Mouse (Mus musculus) small intestine, adult 2 months (tissue): ENCODE results near the gene Slc25a11. TPM values are rescaled to one million over a fixed set of nuclear protein-coding genes. Genes with fewer than 3 reads are reported as not detected.

ENCODE experiments used
- H3K27ac ChIP-seq: fragments of 200-500 bp; 2 replicates; pipeline ENCODE4 v1.5.1; 2012; ENCODE audit warnings: low read depth, low read length, control low read depth, inconsistent platforms; ENCODE audit not compliant: insufficient read depth
- H3K27me3 ChIP-seq: fragments of 200-500 bp; 2 replicates; pipeline ENCODE4 v1.6.1; 2012; ENCODE audit warnings: mild to moderate bottlenecking, moderate library complexity, low read length, inconsistent platforms; ENCODE audit not compliant: control insufficient read depth, insufficient read depth
- H3K36me3 ChIP-seq: fragments of 200-500 bp; 2 replicates; pipeline ENCODE4 v1.6.1; 2012; ENCODE audit warnings: mild to moderate bottlenecking, low read length, control low read depth, inconsistent platforms; ENCODE audit not compliant: control insufficient read depth, insufficient read depth
- H3K4me1 ChIP-seq: fragments of 200-500 bp; 2 replicates; pipeline ENCODE4 v1.6.1; 2012; ENCODE audit warnings: low read length, inconsistent platforms, mixed read lengths; ENCODE audit not compliant: control insufficient read depth, insufficient read depth, insufficient read length
- H3K4me3 ChIP-seq: fragments of 200-500 bp; 2 replicates; pipeline ENCODE4 v1.5.1; 2012; ENCODE audit warnings: low read depth, mild to moderate bottlenecking, control low read depth, inconsistent platforms, low read length, moderate library complexity
- CTCF ChIP-seq: fragments of 200-500 bp; IDR thresholded peaks from 2 replicates; pipeline ENCODE4 v1.5.1; 2012; ENCODE audit warnings: low read depth, mild to moderate bottlenecking, control low read depth, inconsistent platforms, low read length, moderate library complexity, mixed read lengths; ENCODE audit not compliant: insufficient replicate concordance, insufficient read length; ENCODE audit errors: extremely low read depth
- POLR2A ChIP-seq: fragments of 200-500 bp; IDR thresholded peaks from 2 replicates; pipeline ENCODE4 v1.6.1; 2012; ENCODE audit warnings: low read depth, mild to moderate bottlenecking, control low read depth, inconsistent platforms, low read length, moderate library complexity
- WGBS: fragments of 180-500 bp; shearing (Covaris S2); methylation state at CpG from one replicate; pipeline ENCODE4 v1.1.7; 2018; 5-methylcytosine and 5-hydroxymethylcytosine counted together
- polyA plus RNA-seq: library from polyadenylated mRNA; depleted of rRNA; stranded (reverse); fragments of >200 nt; gene quantifications from 2 replicates; pipeline ENCODE4 v1.2.3, GENCODE M21; 2012

Slc25a11 gene
- polyA plus RNA-seq, 1 experiment: 147 TPM

GRCm38 (mm10) chr11:70607611-70608010 lies 39.7 kb downstream of the Slc25a11 start:
- Histone ChIP-seq H3K27me3 (no peaks in the 10 kb centered on the region), H3K4me3 (no peak overlapping the region), H3K4me1 (peaks cover 5% of the 10 kb centered on the region), H3K36me3 (peaks cover 69% of the 10 kb centered on the region), H3K27ac (no peak overlapping the region)
- WGBS: 84% methylated on average over 9 of the region's 9 CpGs
- TF ChIP-seq POLR2A (no peak), CTCF (no peak)

GRCm38 (mm10) chr11:70606717-70607116 lies 40.6 kb downstream of the Slc25a11 start:
- H3K4me3 ChIP-seq: no peak overlapping the region
- H3K27ac ChIP-seq: no peak overlapping the region
- TF ChIP-seq POLR2A (no peak), CTCF (no peak)
- H3K36me3 ChIP-seq: peaks cover 65% of the 10 kb centered on the region
- peaks cover 5% of the 10 kb centered on the region for H3K4me1 ChIP-seq
- no peaks in the 10 kb centered on the region for H3K27me3 ChIP-seq
- WGBS: 90% methylated on average over 12 of the region's 12 CpGs

GRCm38 (mm10) chr11:70605024-70605566 lies 42.2 kb downstream of the Slc25a11 start:
- no peaks in the 10 kb centered on the region for H3K27me3 ChIP-seq
- 61% methylated on average over 14 of the region's 14 CpGs for WGBS
- peaks cover 5% of the 10 kb centered on the region for H3K4me1 ChIP-seq
- TF ChIP-seq POLR2A (no peak), CTCF (peak; percentile 85; the same call in 1 of the 2 replicates)
- no peak overlapping the region for H3K27ac ChIP-seq
- H3K4me3 ChIP-seq: no peak overlapping the region
- peaks cover 53% of the 10 kb centered on the region for H3K36me3 ChIP-seq

- H3K27me3 ChIP-seq: no peaks in the 10 kb centered on the region
- H3K27ac ChIP-seq: no peak overlapping the region
- H3K4me1 ChIP-seq: peaks cover 30% of the 10 kb centered on the region
- WGBS: 86% methylated on average over 9 of the region's 9 CpGs
- TF ChIP-seq POLR2A (no peak), CTCF (no peak)
- H3K4me3 ChIP-seq: no peak overlapping the region
- peaks cover 23% of the 10 kb centered on the region for H3K36me3 ChIP-seq
Measured at GRCm38 (mm10) chr11:70598451-70598953, 48.8 kb downstream of the Slc25a11 start.

- 0 out of 2 replicates have a peak, but pooled peaks have one; percentile 3 for TF ChIP-seq CTCF
- no peak for TF ChIP-seq POLR2A
- Histone ChIP-seq H3K27ac (peak overlapping the region; percentile 17), H3K27me3 (no peaks in the 10 kb centered on the region), H3K4me1 (peaks cover 30% of the 10 kb centered on the region), H3K4me3 (no peak overlapping the region), H3K36me3 (peaks cover 23% of the 10 kb centered on the region)
- WGBS: 44% methylated on average over 6 of the region's 6 CpGs
Measured at GRCm38 (mm10) chr11:70597301-70597700, 50.0 kb downstream of the Slc25a11 start.

GRCm38 (mm10) chr11:70596094-70596493 lies 51.2 kb downstream of the Slc25a11 start:
- 33% methylated on average over 4 of the region's 4 CpGs for WGBS
- peaks cover 30% of the 10 kb centered on the region for H3K4me1 ChIP-seq
- TF ChIP-seq POLR2A (no peak), CTCF (no peak)

GRCm38 (mm10) chr11:70595638-70596037 lies 51.6 kb downstream of the Slc25a11 start:
- 7% methylated on average over 2 of the region's 2 CpGs for WGBS
- peak overlapping the region; percentile 92 for H3K27ac ChIP-seq
- H3K4me1 ChIP-seq: peaks cover 30% of the 10 kb centered on the region
- H3K27me3 ChIP-seq: no peaks in the 10 kb centered on the region
- TF ChIP-seq CTCF (no peak), POLR2A (no peak)
- no peak overlapping the region for H3K4me3 ChIP-seq
- peaks cover 18% of the 10 kb centered on the region for H3K36me3 ChIP-seq

More at GRCm38 (mm10) chr11:70596094-70596493, 51.2 kb downstream of the Slc25a11 start:
- H3K4me3 ChIP-seq: no peak overlapping the region
- no peaks in the 10 kb centered on the region for H3K27me3 ChIP-seq
- peaks cover 18% of the 10 kb centered on the region for H3K36me3 ChIP-seq
- H3K27ac ChIP-seq: peak overlapping the region; percentile 92
